Mouse (Mus musculus): ENCODE measurements around the gene Pcnp.

DNA sequence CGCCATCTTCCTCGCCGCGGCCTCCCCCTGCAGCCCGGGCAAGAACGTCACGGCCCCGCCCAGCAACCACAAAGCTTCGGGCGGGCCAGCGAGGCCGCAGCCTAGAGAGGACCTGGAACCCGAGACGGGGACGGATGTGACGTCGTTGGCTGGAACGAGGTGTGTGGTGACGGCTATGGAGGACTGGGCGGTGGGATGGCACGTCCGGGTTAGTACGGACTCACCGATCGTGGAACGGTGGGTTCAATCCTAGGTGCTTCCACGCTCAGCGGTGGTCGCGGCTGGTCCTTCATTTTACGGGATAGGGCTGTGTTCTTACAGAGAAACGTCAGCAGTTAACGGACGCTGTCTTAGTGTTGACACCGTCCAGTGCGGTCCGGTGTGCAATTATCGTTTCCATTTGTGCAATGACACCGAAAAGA, at the start of gene Pcnp:
- peak; percentile 98 for TF ChIP-seq POLR2A (IDR thresholded peaks at IDR 0.05; ENCODE audit: low read depth, low read length)
- peak; percentile 97 for TF ChIP-seq TCF12 (IDR thresholded peaks at IDR 0.05; ENCODE audit: low read depth, low read length)
- peak; percentile 61 for TF ChIP-seq ETS1 (conservative IDR thresholded peaks at IDR 0.05; ENCODE audit: low read depth, low read length)
- TF ChIP-seq GABPA (IDR thresholded peaks at IDR 0.05; ENCODE audit: insufficient replicate concordance, low read depth, low read length) = peak; percentile 68; the same call in 1 of the 2 replicates
- TF ChIP-seq CTCF (conservative IDR thresholded peaks at IDR 0.05 in 1 of 2, IDR thresholded peaks at IDR 0.05 in 1 of 2; ENCODE audit: low read depth in 2 of 2, low read length in 2 of 2) = no peak
